Mouse (Mus musculus): ENCODE results near the gene Bag5. TPM values are rescaled to one million over a fixed set of nuclear protein-coding genes. Genes with fewer than 3 reads are reported as not detected.
"Not testable (repeated sequence)": the region's sequence is repeated elsewhere in the genome, so short reads cannot be mapped to it uniquely, and the experiment has no call there.

Gene Bag5
- polyA plus RNA-seq, 1 experiment from 2014 or later, result 67.9 TPM

DNA sequence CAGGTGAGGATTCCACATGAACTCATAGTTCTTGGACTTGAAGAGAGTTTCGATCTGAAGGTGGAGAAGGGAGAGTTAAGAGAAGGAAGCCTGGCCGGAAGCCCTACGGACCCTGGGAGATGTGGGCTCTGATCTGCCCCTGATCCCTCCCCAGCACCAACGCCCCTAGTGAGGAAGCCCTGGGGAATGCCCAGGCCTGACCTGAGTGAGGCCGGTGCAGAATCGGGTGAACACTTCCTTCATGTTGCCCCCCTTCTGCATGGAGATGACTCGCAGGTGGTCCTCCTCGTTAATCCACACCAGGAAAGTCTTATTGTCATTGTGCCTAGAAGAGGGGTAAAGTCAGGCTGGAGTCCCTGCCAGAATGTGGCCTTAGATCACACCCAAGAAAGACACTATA is 43.1 kb downstream of the Bag5 start:
- H3K4me2 ChIP-seq, result peak overlapping the region; percentile 95
- peaks cover 6% of the 10 kb centered on the region for H3K27me3 ChIP-seq
- H3K9me3 ChIP-seq, result no peaks in the 10 kb centered on the region
- ATAC-seq (ENCODE audit: low FRiP score), result no peak
- peaks cover 27% of the 10 kb centered on the region for H3K36me3 ChIP-seq
- H3K27ac ChIP-seq, result peak overlapping the region; percentile 97
- 34% methylated on average over 8 of the region's 8 CpGs for WGBS
- peaks cover 39% of the 10 kb centered on the region for H3K4me1 ChIP-seq (replicated peaks)
- H3K9ac ChIP-seq, result peak overlapping the region; percentile 99
- H3K4me3 ChIP-seq, result peak overlapping the region; percentile 91

GRCm38 (mm10) chr12:111669000-111669788 is 43.9 kb downstream of the Bag5 start:
- no peaks in the 10 kb centered on the region for H3K9me3 ChIP-seq
- no peak for ATAC-seq (ENCODE audit: low FRiP score)

DNA sequence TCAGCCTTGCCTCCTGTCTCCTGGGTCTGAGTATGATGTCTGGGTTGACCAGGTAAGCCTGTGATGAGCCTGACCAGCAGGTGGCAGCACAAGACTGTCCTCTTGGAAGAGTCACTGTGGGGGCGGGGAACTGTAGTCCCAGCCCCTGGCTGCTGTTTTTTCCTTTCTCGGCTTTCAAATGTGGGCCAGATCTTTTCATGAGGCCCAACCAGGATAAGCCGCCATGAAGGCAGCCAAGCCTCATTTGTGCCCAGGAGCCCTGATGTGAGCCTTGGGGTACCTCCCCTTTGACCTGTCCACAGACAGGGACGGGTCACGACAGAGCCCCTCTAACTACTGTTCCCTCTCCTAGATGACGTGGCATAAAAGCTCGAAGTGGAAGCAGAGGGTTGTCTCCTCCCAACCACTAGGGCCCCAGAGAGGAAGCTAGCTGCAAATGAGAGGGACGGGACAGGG is 44.6 kb downstream of the Bag5 start:
- H3K36me3 ChIP-seq, result peaks cover 36% of the 10 kb centered on the region
- WGBS, result 4% methylated on average over 8 of the region's 8 CpGs
- H3K9me3 ChIP-seq, result no peaks in the 10 kb centered on the region
- peak overlapping the region; percentile 91 for H3K4me3 ChIP-seq
- ATAC-seq (ENCODE audit: low FRiP score), result peak; percentile 41
- H3K4me1 ChIP-seq (replicated peaks), result peaks cover 44% of the 10 kb centered on the region
- H3K27me3 ChIP-seq, result no peaks in the 10 kb centered on the region
- peak overlapping the region; percentile 99; the same call in 1 of the 2 replicates for H3K9ac ChIP-seq
- H3K4me2 ChIP-seq, result peak overlapping the region; percentile 95
- H3K27ac ChIP-seq, result peak overlapping the region; percentile 97

More at GRCm38 (mm10) chr12:111669000-111669788, 43.9 kb downstream of the Bag5 start:
- WGBS, result 37% methylated on average over 23 of the region's 23 CpGs
- H3K27me3 ChIP-seq, result peaks cover 5% of the 10 kb centered on the region
- peak overlapping the region; percentile 99 for H3K9ac ChIP-seq
- peak overlapping the region; percentile 95 for H3K4me2 ChIP-seq
- peak overlapping the region; percentile 91 for H3K4me3 ChIP-seq
- H3K4me1 ChIP-seq (replicated peaks), result peaks cover 39% of the 10 kb centered on the region
- H3K27ac ChIP-seq, result peak overlapping the region; percentile 97
- H3K36me3 ChIP-seq, result peaks cover 30% of the 10 kb centered on the region

DNA sequence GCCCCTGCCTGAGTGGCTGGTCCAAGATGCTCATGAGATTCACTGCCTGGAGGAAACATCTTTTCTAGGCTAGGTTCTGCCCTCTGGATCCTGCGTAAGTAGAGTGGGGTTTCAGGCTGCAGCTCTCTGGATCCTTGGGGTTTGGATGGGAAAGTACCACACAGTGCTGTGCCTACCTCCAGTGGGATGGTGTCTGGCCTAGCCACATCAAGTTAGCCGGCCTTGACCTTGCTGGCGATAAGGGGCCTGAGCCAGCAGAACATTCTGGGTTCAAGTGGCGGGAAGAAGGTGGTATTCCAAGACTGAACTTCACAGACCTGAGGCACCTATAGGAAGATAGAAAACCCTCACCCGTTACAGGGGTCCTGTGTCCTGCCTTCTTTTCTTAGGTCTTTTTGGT is 45.6 kb downstream of the Bag5 start:
- Histone ChIP-seq H3K4me3 (no peak overlapping the region), H3K4me1 (replicated peaks) (peaks cover 38% of the 10 kb centered on the region), H3K27me3 (no peaks in the 10 kb centered on the region), H3K27ac (peak overlapping the region; percentile 97), H3K36me3 (peaks cover 37% of the 10 kb centered on the region), H3K4me2 (no peak overlapping the region), H3K9ac (no peak overlapping the region), H3K9me3 (no peaks in the 10 kb centered on the region)
- ATAC-seq (ENCODE audit: low FRiP score), result no peak
- WGBS, result 94% methylated on average over 5 of the region's 5 CpGs

DNA sequence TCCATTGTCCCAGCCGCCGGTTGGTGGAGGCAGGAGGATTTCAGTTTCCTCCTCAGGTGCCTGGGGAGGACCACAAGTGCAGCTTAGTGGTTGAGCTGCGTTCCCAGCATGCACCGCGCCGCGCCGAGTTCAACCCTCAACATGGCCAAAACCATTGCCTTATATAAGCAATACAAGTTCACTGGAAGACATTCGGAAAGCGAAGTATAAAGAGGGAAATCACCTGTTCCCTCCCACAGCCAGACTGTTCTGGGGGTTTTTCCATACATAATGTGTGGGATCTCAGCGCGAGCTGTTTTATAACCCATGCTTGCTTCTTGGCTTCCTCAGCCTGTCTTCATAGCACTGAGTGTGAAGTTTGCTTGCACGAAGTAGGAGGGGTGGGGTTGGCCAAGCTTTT is 46.7 kb downstream of the Bag5 start:
- H3K27ac ChIP-seq, result no peak overlapping the region
- no peak overlapping the region for H3K4me3 ChIP-seq
- 80% methylated on average over 13 of the region's 13 CpGs for WGBS
- no peaks in the 10 kb centered on the region for H3K9me3 ChIP-seq
- H3K4me1 ChIP-seq (replicated peaks), result peaks cover 37% of the 10 kb centered on the region
- H3K9ac ChIP-seq, result no peak overlapping the region
- ATAC-seq (ENCODE audit: low FRiP score), result no peak
- H3K36me3 ChIP-seq, result peaks cover 47% of the 10 kb centered on the region
- no peaks in the 10 kb centered on the region for H3K27me3 ChIP-seq
- H3K4me2 ChIP-seq, result no peak overlapping the region

- 86% methylated on average over 13 of the region's 13 CpGs for WGBS
- no peak overlapping the region for H3K4me2 ChIP-seq
- peaks cover 51% of the 10 kb centered on the region for H3K36me3 ChIP-seq
- no peaks in the 10 kb centered on the region for H3K9me3 ChIP-seq
- H3K27ac ChIP-seq, result no peak overlapping the region; the same call in 1 of the 2 replicates
- H3K9ac ChIP-seq, result no peak overlapping the region; the same call in 1 of the 2 replicates
- H3K4me3 ChIP-seq, result no peak overlapping the region
- H3K27me3 ChIP-seq, result no peaks in the 10 kb centered on the region
- ATAC-seq (ENCODE audit: low FRiP score), result no peak
- H3K4me1 ChIP-seq (replicated peaks), result peaks cover 30% of the 10 kb centered on the region
Observed at GRCm38 (mm10) chr12:111665041-111665880, 47.8 kb downstream of the Bag5 start.

GRCm38 (mm10) chr12:111664144-111664634 is 48.9 kb downstream of the Bag5 start:
- Histone ChIP-seq H3K36me3 (peaks cover 51% of the 10 kb centered on the region), H3K27ac (peak overlapping the region; percentile 25; the same call in 1 of the 2 replicates), H3K4me3 (no peak overlapping the region), H3K4me1 (replicated peaks) (peaks cover 19% of the 10 kb centered on the region), H3K27me3 (no peaks in the 10 kb centered on the region), H3K9me3 (no peaks in the 10 kb centered on the region), H3K9ac (no peak overlapping the region), H3K4me2 (no peak overlapping the region)
- ATAC-seq (ENCODE audit: low FRiP score), result no peak
- 58% methylated on average over 6 of the region's 6 CpGs for WGBS

DNA sequence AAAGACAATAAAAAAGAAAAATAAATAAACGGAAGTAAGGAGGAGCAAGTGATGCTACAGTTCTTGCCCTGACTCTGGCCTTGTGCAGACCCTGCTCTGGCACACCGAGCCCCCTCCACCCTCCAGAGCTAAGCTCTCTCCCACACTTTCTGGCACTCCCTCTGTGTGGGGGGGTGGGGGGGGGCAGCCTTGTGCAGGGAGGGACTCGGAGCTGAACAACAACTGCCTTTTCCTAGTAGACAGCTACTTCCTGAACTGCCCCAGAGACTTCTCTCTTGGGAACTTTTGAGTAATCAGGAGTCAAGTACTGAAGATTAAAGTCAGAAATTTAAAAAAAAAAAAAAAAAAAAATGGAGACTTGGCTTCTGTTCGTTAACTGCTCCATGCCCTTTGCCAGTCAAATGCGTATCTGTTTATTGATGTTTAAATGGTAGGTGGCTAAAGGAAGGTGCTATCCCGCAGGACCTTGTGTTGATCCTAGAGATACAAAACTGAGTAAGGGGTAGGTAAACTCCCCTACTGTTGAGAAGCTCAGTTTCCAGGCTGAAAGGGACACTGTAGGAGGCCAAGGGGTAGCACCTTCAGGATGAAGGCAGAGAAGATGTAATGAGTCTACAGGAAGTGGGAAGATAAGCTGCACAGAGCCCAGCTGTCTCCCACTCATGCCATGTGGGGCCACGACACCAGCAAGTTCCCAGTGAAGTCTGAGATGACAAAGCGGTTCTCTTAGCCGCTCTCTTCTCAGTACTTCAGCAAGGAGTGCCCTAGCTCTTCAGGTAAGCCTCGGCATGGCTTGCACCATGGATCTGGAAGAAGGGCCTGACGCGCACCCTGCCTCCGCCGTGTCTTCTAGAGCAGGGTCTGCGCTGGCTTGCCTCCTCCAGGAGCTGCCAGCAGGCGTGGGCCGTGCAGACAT is 49.6 kb downstream of the Bag5 start:
- H3K4me2 ChIP-seq, result no peak overlapping the region
- H3K27me3 ChIP-seq, result no peaks in the 10 kb centered on the region
- H3K36me3 ChIP-seq, result peaks cover 58% of the 10 kb centered on the region
- H3K4me3 ChIP-seq, result no peak overlapping the region
- 80% methylated on average over 17 of the region's 17 CpGs for WGBS
- H3K4me1 ChIP-seq (replicated peaks), result peaks cover 12% of the 10 kb centered on the region
- no peaks in the 10 kb centered on the region for H3K9me3 ChIP-seq
- peak overlapping the region; percentile 25 for H3K27ac ChIP-seq
- ATAC-seq (ENCODE audit: low FRiP score), result no peak
- H3K9ac ChIP-seq, result no peak overlapping the region

DNA sequence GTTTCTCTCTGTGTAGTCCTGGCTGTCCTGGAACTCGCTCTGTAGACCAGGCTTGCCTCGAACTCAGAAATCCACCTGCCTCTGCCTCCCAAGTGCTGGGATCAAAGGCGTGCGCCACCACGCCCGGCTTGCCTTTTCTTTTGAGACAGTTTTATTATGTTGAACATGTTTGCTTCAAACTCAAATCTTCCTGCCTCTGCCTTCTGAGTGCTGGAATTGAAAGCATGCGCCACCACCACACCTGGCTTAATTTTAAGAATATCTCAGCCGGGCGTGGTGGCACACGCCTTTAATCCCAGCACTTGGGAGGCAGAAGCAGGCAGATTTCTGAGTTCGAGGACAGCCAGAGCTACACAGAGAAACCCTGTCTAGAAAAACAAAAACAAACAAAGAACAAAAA is 51.5 kb downstream of the Bag5 start:
- peaks cover 61% of the 10 kb centered on the region for H3K36me3 ChIP-seq
- ATAC-seq (ENCODE audit: low FRiP score); H3K27me3 ChIP-seq; H3K4me2 ChIP-seq; H3K4me3 ChIP-seq; H3K4me1 ChIP-seq (replicated peaks); H3K9ac ChIP-seq; H3K9me3 ChIP-seq; H3K27ac ChIP-seq: not testable (repeated sequence)
- 96% methylated on average over 11 of the region's 11 CpGs for WGBS

GRCm38 (mm10) chr12:111660628-111661027 is 52.4 kb downstream of the Bag5 start:
- peaks cover 69% of the 10 kb centered on the region for H3K36me3 ChIP-seq
- WGBS, result 82% methylated on average over 1 of the region's 1 CpGs
- no peaks in the 10 kb centered on the region for H3K27me3 ChIP-seq

More at GRCm38 (mm10) chr12:111660628-111661027, 52.4 kb downstream of the Bag5 start:
- peaks cover 5% of the 10 kb centered on the region for H3K4me1 ChIP-seq (replicated peaks)
- H3K4me3 ChIP-seq, result no peak overlapping the region
- no peak overlapping the region for H3K4me2 ChIP-seq
- ATAC-seq (ENCODE audit: low FRiP score), result no peak
- H3K9me3 ChIP-seq, result no peaks in the 10 kb centered on the region
- no peak overlapping the region for H3K9ac ChIP-seq
- 0 out of 2 replicates have a peak overlapping the region, but pooled peaks have one; percentile 12 for H3K27ac ChIP-seq
